Mouse (Mus musculus) T-cell, adult 2 months (primary cell): ENCODE results near the gene Mib2.
A peak's percentile ranks its signal among the peaks of the same experiment; 100 is the strongest.
"Not testable (repeated sequence)": the region's sequence is repeated elsewhere in the genome, so short reads cannot be mapped to it uniquely, and the experiment has no call there.

Source experiments
- DNase-seq: peaks from one replicate; pipeline ENCODE4 v3.0.0; 2022; ENCODE audit warnings: low spot score

Mib2 gene

GRCm38 (mm10) chr4:155668689-155669597, at the start of gene Mib2:
TSS of gene Mib2 (minus strand) at chr4:155669198.
- DNase-seq, result peak; percentile 96

- no peak for DNase-seq
Measured at GRCm38 (mm10) chr4:155710521-155711252, 41.7 kb upstream of the Mib2 start.

- DNase-seq, result no peak
Measured at GRCm38 (mm10) chr4:155708988-155709387, 40.0 kb upstream of the Mib2 start.

- no peak for DNase-seq
Measured at GRCm38 (mm10) chr4:155708582-155708981, 39.6 kb upstream of the Mib2 start.

- peak; percentile 70 for DNase-seq
Measured at GRCm38 (mm10) chr4:155705592-155705929, 36.6 kb upstream of the Mib2 start.

- DNase-seq, result peak; percentile 92
Measured at GRCm38 (mm10) chr4:155704721-155705591, 36.0 kb upstream of the Mib2 start, which contains the start of gene Ssu72. TSS of gene Ssu72 (plus strand) at chr4:155704800.

- no peak for DNase-seq
Measured at GRCm38 (mm10) chr4:155703425-155703929, 34.5 kb upstream of the Mib2 start.

- DNase-seq, result peak; percentile 37
Measured at GRCm38 (mm10) chr4:155700425-155700824, 31.4 kb upstream of the Mib2 start.

- DNase-seq, result no peak
Measured at GRCm38 (mm10) chr4:155696261-155697255, 27.6 kb upstream of the Mib2 start.

- no peak for DNase-seq
Measured at GRCm38 (mm10) chr4:155695531-155696062, 26.6 kb upstream of the Mib2 start.

GRCm38 (mm10) chr4:155694482-155695401, 25.7 kb upstream of the Mib2 start:
- DNase-seq, result peak; percentile 88

GRCm38 (mm10) chr4:155694111-155694481, 25.1 kb upstream of the Mib2 start, which contains the start of gene Fndc10:
TSS of gene Fndc10 (plus strand) at chr4:155694342.
- DNase-seq, result no peak

- DNase-seq, result peak; percentile 36
Measured at GRCm38 (mm10) chr4:155692421-155692820, 23.4 kb upstream of the Mib2 start.

GRCm38 (mm10) chr4:155690571-155691375, 21.8 kb upstream of the Mib2 start:
- no peak for DNase-seq

GRCm38 (mm10) chr4:155687764-155688163, 18.8 kb upstream of the Mib2 start:
- DNase-seq, result not testable (repeated sequence)

GRCm38 (mm10) chr4:155683670-155684277, 14.8 kb upstream of the Mib2 start:
- not testable (repeated sequence) for DNase-seq

GRCm38 (mm10) chr4:155675991-155676390, 7.0 kb upstream of the Mib2 start:
- DNase-seq, result peak; percentile 39

- no peak for DNase-seq
Measured at GRCm38 (mm10) chr4:155672082-155672481, 3.1 kb upstream of the Mib2 start.
